Mouse (Mus musculus): ENCODE data around the gene Elf4.

The Elf4 gene

DNA sequence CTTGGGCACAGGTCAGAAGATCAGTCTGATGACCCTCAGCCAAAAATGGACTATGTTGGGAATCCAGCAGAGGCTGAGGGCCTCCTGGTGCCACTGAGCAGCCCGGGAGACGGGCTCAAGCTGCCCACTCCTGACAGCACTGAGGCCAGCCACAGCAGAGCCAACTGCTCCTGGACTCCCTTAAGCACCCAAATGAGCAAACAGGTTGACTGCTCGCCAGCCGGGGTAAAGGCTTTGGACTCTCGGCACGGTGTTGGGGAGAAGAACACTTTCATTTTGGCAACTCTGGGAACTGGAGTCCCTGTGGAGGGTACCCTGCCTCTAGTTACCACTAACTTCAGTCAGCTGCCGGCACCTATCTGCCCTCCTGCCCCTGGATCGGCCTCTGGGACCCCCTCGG, 95.1 kb downstream of the Elf4 start:
- DNase-seq (ENCODE audit: low spot score): no peak

DNA sequence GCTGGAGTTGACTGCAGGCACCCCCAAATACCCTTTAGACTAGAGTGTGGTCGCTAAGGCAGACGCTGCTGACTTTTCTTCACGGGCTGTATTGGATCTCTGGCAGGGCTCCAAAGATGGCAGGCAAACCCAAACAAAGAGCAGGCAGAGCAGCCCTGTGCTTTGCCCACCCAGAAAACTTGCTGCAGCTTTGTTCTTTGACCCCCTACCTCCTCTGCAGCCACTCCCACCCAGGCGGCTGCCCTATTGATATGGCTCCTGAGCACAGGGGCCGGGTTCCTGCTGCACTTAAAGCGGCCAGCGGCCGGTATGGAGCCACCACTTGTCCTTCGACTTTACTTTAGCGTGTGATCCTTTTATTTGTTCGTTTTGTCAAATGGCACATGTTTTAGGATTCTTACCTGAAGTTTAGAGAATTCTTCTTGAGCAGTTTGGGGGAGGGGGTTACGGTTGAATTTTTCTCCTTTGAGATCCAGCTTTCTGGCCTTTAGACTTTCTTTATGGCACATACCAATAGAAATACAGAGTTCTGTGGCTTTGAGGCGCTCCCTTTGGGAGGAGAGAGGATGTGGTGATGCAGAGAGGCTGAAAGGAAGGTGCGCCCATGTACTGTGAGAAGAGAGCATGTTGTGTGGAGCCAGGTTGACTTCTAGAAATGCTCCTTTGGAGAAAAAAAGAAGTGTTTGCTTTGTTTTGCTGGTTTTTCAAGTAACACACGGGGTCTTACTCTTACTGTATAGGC, 96.9 kb downstream of the Elf4 start:
- DNase-seq (ENCODE audit: low spot score): no peak

All from layer of hippocampus, adult 9-10 months (tissue).